Mouse (Mus musculus): Measurements from ENCODE around the gene Arid4a. TPM values are rescaled to one million over a fixed set of nuclear protein-coding genes. Genes with fewer than 3 reads are reported as not detected.

Arid4a gene
- polyA plus RNA-seq, 1 experiment = 12.0 TPM

DNA sequence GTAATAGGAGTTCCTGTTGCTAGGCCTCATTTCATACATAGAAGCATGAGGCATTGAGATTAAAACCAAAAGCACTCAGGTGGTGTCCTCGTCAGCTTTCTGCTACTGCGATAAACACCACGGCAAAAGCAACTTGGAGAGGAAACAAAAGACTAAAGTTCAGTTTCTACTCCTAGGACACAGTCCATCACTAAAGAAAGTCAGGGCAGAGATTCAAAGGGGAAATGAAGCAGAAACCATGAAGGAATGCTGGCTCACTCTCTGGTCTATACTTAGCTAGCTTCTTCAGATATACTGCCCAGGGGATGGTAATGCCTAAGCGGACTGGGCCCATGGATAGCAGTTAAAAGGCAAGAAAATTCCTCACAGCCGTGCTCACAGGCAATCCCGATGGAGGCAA is 14.3 kb upstream of the Arid4a start:
- TF ChIP-seq GATA1 (IDR thresholded peaks at IDR 0.05; ENCODE audit: low read length) = no peak

GRCm38 (mm10) chr12:71003760-71004426 is 11.9 kb upstream of the Arid4a start:
- no peak for TF ChIP-seq GATA1 (IDR thresholded peaks at IDR 0.05; ENCODE audit: low read length)

DNA sequence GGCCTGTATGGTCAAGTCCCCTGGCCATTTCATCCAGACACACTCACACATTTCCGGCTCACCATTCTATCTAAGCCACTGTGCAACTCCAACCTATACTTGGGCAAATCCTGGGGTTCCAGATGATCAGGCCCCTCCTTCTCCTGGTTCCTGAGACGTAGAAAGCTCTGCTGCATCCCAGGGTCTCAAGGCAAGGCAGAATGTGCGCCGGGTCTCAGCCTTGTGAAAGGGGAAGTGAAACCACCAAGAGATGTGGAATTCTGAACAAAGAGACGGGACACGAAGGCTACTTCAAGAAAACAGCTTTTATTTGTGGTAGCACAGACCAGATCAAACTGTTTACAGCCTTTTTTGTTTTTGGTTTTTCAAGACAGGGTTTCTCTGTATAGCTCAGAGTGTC is 9.6 kb upstream of the Arid4a start:
- no peak for TF ChIP-seq GATA1 (IDR thresholded peaks at IDR 0.05; ENCODE audit: low read length)

DNA sequence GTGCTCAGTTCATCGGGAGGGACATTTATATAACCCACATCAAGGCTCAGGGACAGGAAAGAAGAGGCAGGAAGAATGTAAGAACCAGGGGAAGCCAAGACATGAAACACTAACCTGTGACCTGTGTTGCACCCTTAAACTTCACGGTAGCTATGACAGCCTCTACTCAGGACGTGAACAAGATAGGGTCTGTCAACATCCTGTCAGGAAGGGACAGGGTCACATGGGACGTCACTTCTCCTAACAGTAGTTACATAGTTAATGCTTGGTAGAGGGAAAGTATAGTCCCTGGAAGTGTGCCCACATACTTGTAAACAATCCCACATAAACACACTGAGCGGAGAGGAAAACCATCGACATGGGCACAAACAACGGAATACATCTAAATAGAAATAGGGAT is 8.9 kb upstream of the Arid4a start:
- TF ChIP-seq GATA1 (IDR thresholded peaks at IDR 0.05; ENCODE audit: low read length) = no peak

DNA sequence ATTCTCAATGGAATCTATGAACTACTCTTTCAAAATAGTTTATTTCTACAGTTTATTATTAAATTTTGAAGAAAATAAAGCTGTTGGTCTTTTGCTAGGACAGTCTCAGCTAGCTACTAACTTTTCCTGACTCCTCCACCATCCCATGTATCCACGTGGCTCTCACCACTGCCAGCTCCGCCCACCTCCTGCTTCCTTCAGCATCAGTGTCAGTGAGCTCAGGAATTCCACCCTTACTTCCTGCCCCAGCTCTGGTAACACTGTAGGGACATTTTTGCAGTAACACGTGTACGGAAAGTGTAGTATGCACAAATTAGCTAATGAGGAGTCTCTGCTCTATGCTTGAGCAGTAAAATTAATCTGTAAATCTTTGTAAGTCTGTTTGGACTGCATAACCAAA is 6.0 kb upstream of the Arid4a start:
- TF ChIP-seq GATA1 (IDR thresholded peaks at IDR 0.05; ENCODE audit: low read length) = no peak

GRCm38 (mm10) chr12:71014845-71015362 is 886 bp upstream of the Arid4a start:
- no peak for TF ChIP-seq GATA1 (IDR thresholded peaks at IDR 0.05; ENCODE audit: low read length)

DNA sequence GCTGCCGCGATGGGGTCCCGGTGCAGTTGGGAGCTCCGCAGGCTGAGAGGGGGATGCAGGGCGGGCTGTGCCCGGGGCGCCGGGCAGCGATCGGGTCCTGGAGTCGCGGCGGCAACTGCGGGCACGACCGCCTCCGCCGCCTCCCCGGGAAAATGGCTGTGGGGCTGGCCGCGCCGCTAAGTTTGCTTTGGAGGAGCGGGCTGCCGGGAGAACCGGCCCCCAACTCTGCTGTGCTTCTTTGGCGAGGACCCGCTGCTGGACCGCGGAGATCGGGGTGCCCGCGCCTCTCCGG is 367 bp downstream of the Arid4a start:
- no peak for TF ChIP-seq GATA1 (IDR thresholded peaks at IDR 0.05; ENCODE audit: low read length)

GRCm38 (mm10) chr12:71016503-71017241 is 882 bp downstream of the Arid4a start:
- TF ChIP-seq GATA1 (IDR thresholded peaks at IDR 0.05; ENCODE audit: low read length) = no peak

GRCm38 (mm10) chr12:71017242-71017571 is 1.4 kb downstream of the Arid4a start:
- no peak for TF ChIP-seq GATA1 (IDR thresholded peaks at IDR 0.05; ENCODE audit: low read length)

- TF ChIP-seq GATA1 (IDR thresholded peaks at IDR 0.05; ENCODE audit: low read length) = no peak
Measured at GRCm38 (mm10) chr12:71017827-71018226, 2.0 kb downstream of the Arid4a start.

- no peak for TF ChIP-seq GATA1 (IDR thresholded peaks at IDR 0.05; ENCODE audit: low read length)
Measured at GRCm38 (mm10) chr12:71019211-71019610, 3.4 kb downstream of the Arid4a start.

GRCm38 (mm10) chr12:71024411-71024810 is 8.6 kb downstream of the Arid4a start:
- TF ChIP-seq GATA1 (IDR thresholded peaks at IDR 0.05; ENCODE audit: low read length) = no peak

- TF ChIP-seq GATA1 (IDR thresholded peaks at IDR 0.05; ENCODE audit: low read length) = no peak
Measured at GRCm38 (mm10) chr12:71030260-71030659, 14.5 kb downstream of the Arid4a start.

GRCm38 (mm10) chr12:71030722-71031121 is 14.9 kb downstream of the Arid4a start:
- no peak for TF ChIP-seq GATA1 (IDR thresholded peaks at IDR 0.05; ENCODE audit: low read length)

DNA sequence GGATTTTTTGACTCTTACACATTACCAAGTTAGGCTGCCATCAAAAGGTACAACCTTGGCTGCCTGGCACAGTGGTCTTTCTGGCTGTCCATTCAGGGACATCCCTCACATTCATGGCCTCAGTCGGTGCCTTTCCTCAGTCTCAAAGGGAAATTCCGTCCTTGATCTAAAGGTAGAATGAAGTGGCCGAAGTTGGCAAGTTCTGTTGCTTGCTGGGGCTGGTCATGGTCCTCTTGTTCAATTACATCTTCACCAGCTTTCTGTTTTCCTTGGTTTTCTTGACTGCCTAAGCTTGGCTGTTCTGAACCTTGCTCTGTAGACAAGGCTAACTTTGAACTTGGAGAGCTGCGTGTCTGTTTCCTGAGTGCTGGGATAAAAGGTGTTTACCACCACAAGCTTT is 20.0 kb downstream of the Arid4a start:
- TF ChIP-seq GATA1 (IDR thresholded peaks at IDR 0.05; ENCODE audit: low read length) = no peak

DNA sequence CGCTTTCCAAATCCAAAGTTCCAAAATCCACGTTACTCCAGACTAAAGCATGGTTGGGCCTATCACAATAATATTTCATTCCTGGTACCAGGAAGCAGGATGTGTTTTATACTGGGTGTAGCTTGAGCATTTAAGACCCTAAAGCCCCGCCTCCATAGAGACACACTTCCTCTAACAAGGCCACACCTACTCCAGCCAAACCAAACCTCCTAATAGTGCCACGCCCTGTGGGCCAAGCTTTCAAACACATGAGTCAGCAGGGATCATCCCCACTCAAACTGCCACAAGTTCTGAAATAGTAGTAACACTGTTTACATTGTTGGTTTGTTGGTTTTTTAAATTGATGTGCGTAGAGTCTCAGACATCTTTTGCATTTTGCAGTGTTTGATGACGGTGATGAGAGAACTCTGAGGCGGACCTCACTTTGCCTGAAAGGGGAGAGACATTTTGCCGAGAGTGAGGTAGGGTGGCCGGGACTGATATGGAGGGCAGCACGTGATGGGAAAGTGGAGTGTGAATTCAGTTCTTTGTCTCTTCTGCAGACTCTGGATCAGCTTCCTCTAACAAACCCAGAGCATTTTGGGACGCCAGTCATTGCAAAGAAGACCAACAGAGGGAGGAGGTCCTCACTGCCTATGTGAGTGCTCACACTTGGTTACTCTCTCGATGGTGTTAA is 21.1 kb downstream of the Arid4a start:
- no peak for TF ChIP-seq GATA1 (IDR thresholded peaks at IDR 0.05; ENCODE audit: low read length)

DNA sequence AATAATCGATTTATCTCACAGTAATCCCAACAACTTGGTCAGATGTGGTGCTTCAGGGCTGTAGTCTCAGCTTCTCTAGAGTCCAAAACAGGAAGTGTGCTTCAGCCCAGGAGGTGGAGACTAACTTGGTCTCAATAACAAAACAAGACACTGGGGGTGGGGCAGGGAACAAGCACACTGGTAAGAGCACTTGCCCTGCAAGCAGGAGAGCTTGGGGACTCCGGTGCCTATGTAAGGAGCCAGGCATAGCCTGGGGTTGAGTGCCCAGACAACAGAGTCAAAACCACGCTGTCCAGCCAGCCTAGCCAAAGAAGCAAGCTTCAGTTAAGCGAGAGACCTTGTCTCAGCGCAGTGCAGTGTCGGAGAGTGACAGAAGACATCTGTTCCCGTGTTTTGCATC is 24.7 kb downstream of the Arid4a start:
- TF ChIP-seq GATA1 (IDR thresholded peaks at IDR 0.05; ENCODE audit: low read length) = no peak

Data from G1E-ER4 (cell line).